Mouse (Mus musculus): Measurements from ENCODE around the gene Baz2a.

GRCm38 (mm10) chr10:128091564-128092505, at the start of gene Baz2a:
- TF ChIP-seq CTCF (IDR thresholded peaks at IDR 0.05; ENCODE audit: control insufficient read depth, insufficient read depth, insufficient replicate concordance, low read depth, low read length) (no peak), POLR2A (IDR thresholded peaks at IDR 0.05; ENCODE audit: control insufficient read depth, low read depth, low read length) (peak; percentile 8; the same call in 1 of the 2 replicates)
